Mouse (Mus musculus) ovary, adult 18-20 months (tissue): ENCODE results near the gene Chd8.
"Not testable (repeated sequence)": the region's sequence is repeated elsewhere in the genome, so short reads cannot be mapped to it uniquely, and the experiment has no call there.

ENCODE experiments used
- DNase-seq: peaks from one replicate; pipeline ENCODE4 v3.0.0; 2022; ENCODE audit warnings: low spot score, mixed read lengths

Gene Chd8

GRCm38 (mm10) chr14:52257484-52258213 lies at the start of gene Chd8:
TSS of gene Chd8 (minus strand) at chr14:52257780.
- DNase-seq = peak; percentile 98

GRCm38 (mm10) chr14:52306100-52306499 lies 48.5 kb upstream of the Chd8 start:
- no peak for DNase-seq

- DNase-seq = peak; percentile 86
Measured at GRCm38 (mm10) chr14:52304644-52305271, 47.2 kb upstream of the Chd8 start, which contains the start of gene Mettl3. TSS of gene Mettl3 (minus strand) at chr14:52305128.

- DNase-seq = not testable (repeated sequence)
Measured at GRCm38 (mm10) chr14:52303517-52303916, 45.9 kb upstream of the Chd8 start.

- no peak for DNase-seq
Measured at GRCm38 (mm10) chr14:52295558-52296264, 38.1 kb upstream of the Chd8 start.

- DNase-seq = no peak
Measured at GRCm38 (mm10) chr14:52284191-52284590, 26.6 kb upstream of the Chd8 start.

GRCm38 (mm10) chr14:52283629-52284028 lies 26.0 kb upstream of the Chd8 start:
- DNase-seq = no peak

- no peak for DNase-seq
Measured at GRCm38 (mm10) chr14:52279747-52280120, 22.2 kb upstream of the Chd8 start.

- DNase-seq = peak; percentile 97
Measured at GRCm38 (mm10) chr14:52278932-52279746, 21.6 kb upstream of the Chd8 start, which contains the start of the genes Tox4 and Rab2b. TSS of gene Tox4 (plus strand) at chr14:52279146. TSS of gene Rab2b (minus strand) at chr14:52279545.

GRCm38 (mm10) chr14:52277210-52277609 lies 19.6 kb upstream of the Chd8 start:
- no peak for DNase-seq

GRCm38 (mm10) chr14:52272781-52273180 lies 15.2 kb upstream of the Chd8 start:
- DNase-seq = peak; percentile 15

- no peak for DNase-seq
Measured at GRCm38 (mm10) chr14:52256311-52257175, 1.0 kb downstream of the Chd8 start.

- no peak for DNase-seq
Measured at GRCm38 (mm10) chr14:52246129-52246528, 11.5 kb downstream of the Chd8 start.

- DNase-seq = no peak
Measured at GRCm38 (mm10) chr14:52244690-52245042, 12.9 kb downstream of the Chd8 start.

GRCm38 (mm10) chr14:52244041-52244689 lies 13.4 kb downstream of the Chd8 start:
- peak; percentile 97 for DNase-seq

GRCm38 (mm10) chr14:52236216-52236615 lies 21.4 kb downstream of the Chd8 start:
- DNase-seq = no peak

- peak; percentile 75 for DNase-seq
Measured at GRCm38 (mm10) chr14:52235165-52235564, 22.4 kb downstream of the Chd8 start.

- no peak for DNase-seq
Measured at GRCm38 (mm10) chr14:52232249-52232648, 25.3 kb downstream of the Chd8 start.

GRCm38 (mm10) chr14:52225972-52226371 lies 31.6 kb downstream of the Chd8 start:
- no peak for DNase-seq

- DNase-seq = no peak
Measured at GRCm38 (mm10) chr14:52217261-52217660, 40.3 kb downstream of the Chd8 start.
